Mouse (Mus musculus): ENCODE data around the gene 4930415O20Rik.

DNA sequence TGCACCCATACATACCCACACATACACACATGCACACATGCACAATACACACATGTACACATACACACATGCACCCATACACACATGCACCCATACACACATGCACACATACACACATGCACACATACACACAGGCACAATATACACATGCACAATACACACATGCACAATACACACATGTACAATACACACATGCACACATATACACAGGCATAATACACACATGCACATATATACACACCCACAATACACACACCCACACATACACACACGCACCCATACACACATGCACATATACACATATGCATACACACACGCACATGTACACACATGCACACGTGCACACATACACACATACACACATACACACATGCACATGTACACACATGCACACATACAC, 41.4 kb downstream of the 4930415O20Rik start:
- TF ChIP-seq CTCF (IDR thresholded peaks at IDR 0.05; ENCODE audit: borderline replicate concordance, insufficient read depth, low read depth, low read length) (no peak), POLR2A (IDR thresholded peaks at IDR 0.05; ENCODE audit: borderline replicate concordance, insufficient read depth, low read length) (no peak)
